Mouse (Mus musculus) midbrain, embryonic 16.5 days (tissue): ENCODE data around the gene Gm27021. TPM values are rescaled to one million over a fixed set of nuclear protein-coding genes. Genes with fewer than 3 reads are reported as not detected.

Experiments used
- ATAC-seq: fragments of 200-750 bp; cut with Nextera tagmentation; 2 replicates; pipeline ENCODE4 v1.8.0; 2017; ENCODE audit warnings: moderate TSS enrichment
- H3K27ac ChIP-seq: fragments of 300-500 bp; sonication (generic); 2 replicates; pipeline ENCODE4 v1.5.1; 2014; ENCODE audit warnings: mild to moderate bottlenecking, low read length, mixed read lengths
- H3K27me3 ChIP-seq: fragments of 300-500 bp; sonication (generic); 2 replicates; pipeline ENCODE4 v1.6.1; 2014; ENCODE audit warnings: low read depth, low read length, mixed read lengths; ENCODE audit not compliant: control insufficient read depth, insufficient read depth
- H3K36me3 ChIP-seq: fragments of 300-500 bp; sonication (generic); 2 replicates; pipeline ENCODE4 v1.6.1; 2014; ENCODE audit warnings: mild to moderate bottlenecking, low read length, moderate library complexity, mixed read lengths; ENCODE audit not compliant: control insufficient read depth, insufficient read depth
- H3K4me1 ChIP-seq: fragments of 300-500 bp; sonication (generic); 2 replicates; pipeline ENCODE4 v1.6.1; 2014; ENCODE audit warnings: mild to moderate bottlenecking, low read length, mixed read lengths; ENCODE audit not compliant: control insufficient read depth, insufficient read depth
- H3K4me2 ChIP-seq: fragments of 300-500 bp; sonication (generic); 2 replicates; pipeline ENCODE4 v1.6.1; 2014; ENCODE audit warnings: mild to moderate bottlenecking, low read length, mixed read lengths
- H3K4me3 ChIP-seq: fragments of 300-500 bp; sonication (generic); 2 replicates; pipeline ENCODE4 v1.5.1; 2014; ENCODE audit warnings: low read depth, mild to moderate bottlenecking, low read length, moderate library complexity, mixed read lengths
- H3K9ac ChIP-seq: fragments of 300-500 bp; sonication (generic); 2 replicates; pipeline ENCODE4 v1.6.1; 2014; ENCODE audit warnings: low read depth, low read length, mixed read lengths
- H3K9me3 ChIP-seq: fragments of 300-500 bp; sonication (generic); replicated peaks from 2 replicates; pipeline ENCODE4 v1.6.1; 2014; ENCODE audit warnings: mild to moderate bottlenecking, low read length, mixed read lengths; ENCODE audit not compliant: control insufficient read depth, poor library complexity, severe bottlenecking
- WGBS: fragments of 180-500 bp; shearing (Covaris S2); extraction: QIAGEN DNeasy Blood & Tissue Kit; methylation state at CpG from one replicate; pipeline ENCODE4 v1.1.7; 2014; 5-methylcytosine and 5-hydroxymethylcytosine counted together
- polyA plus RNA-seq: library from polyadenylated mRNA; unstranded; fragments of >200 nt; fragmentation: Nextera tagmentation; extraction: Ambion mirVana; gene quantifications from 2 replicates; pipeline ENCODE4 v1.2.1, GENCODE M21; 2015

Gm27021 gene
- polyA plus RNA-seq, 1 experiment from 2014 or later = 5.6 TPM

DNA sequence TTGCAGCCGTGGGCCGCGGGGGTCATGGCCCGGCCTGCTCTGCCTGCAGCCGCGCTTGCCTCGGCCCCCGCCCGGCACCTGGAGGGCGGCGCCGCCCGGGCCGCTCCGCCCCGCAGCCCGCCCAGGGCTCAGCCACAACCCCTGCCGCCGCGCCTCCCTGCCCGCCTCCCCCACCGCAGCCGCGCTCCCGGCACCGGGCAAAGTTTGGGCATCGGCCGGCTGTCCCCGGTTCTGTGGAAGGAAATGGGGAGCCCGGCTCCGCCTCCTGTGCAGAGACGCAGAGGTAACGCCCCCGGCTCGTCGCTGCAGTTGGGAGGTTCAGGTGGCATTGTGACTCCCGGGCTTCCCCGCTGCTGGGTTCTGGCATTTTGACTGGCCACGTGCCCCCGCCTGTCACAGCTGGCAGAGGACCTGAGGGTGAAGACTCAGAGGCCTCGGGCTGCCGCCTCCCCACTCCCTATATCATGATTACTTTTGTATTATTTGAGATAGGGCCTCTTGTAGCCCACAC lies 33.5 kb downstream of the Gm27021 start:
- Histone ChIP-seq H3K27ac (0 out of 2 replicates have a peak overlapping the region, but pooled peaks have one; percentile 18), H3K36me3 (no peaks in the 10 kb centered on the region), H3K4me3 (peak overlapping the region; percentile 77), H3K4me2 (peak overlapping the region; percentile 95), H3K9ac (peak overlapping the region; percentile 84), H3K27me3 (no peaks in the 10 kb centered on the region; the same call in 1 of the 2 replicates), H3K4me1 (peaks cover 12% of the 10 kb centered on the region; the same call in 1 of the 2 replicates), H3K9me3 (no peaks in the 10 kb centered on the region)
- WGBS = under 1% methylated on average over 24 of the region's 42 CpGs
- peak; percentile 44; the same call in 1 of the 2 replicates for ATAC-seq

DNA sequence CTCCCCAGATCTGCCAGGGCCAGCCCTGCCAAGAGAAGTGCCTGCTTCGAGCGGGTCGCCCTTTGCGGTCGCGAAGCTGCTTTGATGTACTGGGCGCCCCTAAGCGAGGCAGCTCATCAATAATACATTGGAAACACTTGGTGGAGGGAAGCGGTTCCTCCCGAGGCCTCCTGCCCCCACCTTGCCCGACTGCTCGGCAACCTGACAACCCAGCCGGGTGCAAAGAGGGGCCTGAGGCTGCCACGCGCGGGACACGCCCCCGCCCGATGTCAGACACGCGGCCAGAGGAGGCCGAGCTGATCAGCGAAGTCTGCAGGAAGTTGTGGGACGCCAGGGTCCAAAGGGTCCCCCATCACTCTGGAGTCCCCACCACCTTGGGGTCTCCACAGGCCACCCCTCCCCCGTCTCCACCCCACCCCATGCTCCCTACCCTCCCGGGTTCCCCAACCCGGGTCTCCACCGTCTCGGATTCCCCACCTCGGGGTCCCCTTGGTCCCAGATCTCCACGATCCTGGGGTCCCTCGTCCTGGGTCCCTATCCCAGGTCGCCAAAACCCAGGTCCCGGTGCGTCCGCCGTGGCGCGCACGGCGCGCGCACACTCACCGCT lies 34.1 kb downstream of the Gm27021 start:
- ATAC-seq = peak; percentile 44
- no peaks in the 10 kb centered on the region for H3K36me3 ChIP-seq

GRCm38 (mm10) chr8:120632969-120633664 lies 34.8 kb downstream of the Gm27021 start:
- Histone ChIP-seq H3K27ac (no peak overlapping the region), H3K4me2 (peak overlapping the region; percentile 95), H3K36me3 (no peaks in the 10 kb centered on the region), H3K9me3 (no peaks in the 10 kb centered on the region), H3K4me3 (peak overlapping the region; percentile 77), H3K27me3 (no peaks in the 10 kb centered on the region; the same call in 1 of the 2 replicates), H3K4me1 (peaks cover 12% of the 10 kb centered on the region; the same call in 1 of the 2 replicates), H3K9ac (peak overlapping the region; percentile 84)
- WGBS = 20% methylated on average over 17 of the region's 17 CpGs
- ATAC-seq = peak; percentile 6; the same call in 1 of the 2 replicates

More for the DNA sequence above, 34.1 kb downstream of the Gm27021 start:
- Histone ChIP-seq H3K4me3 (peak overlapping the region; percentile 77), H3K4me2 (peak overlapping the region; percentile 95), H3K4me1 (peaks cover 12% of the 10 kb centered on the region; the same call in 1 of the 2 replicates), H3K9me3 (no peaks in the 10 kb centered on the region), H3K27me3 (no peaks in the 10 kb centered on the region; the same call in 1 of the 2 replicates), H3K9ac (peak overlapping the region; percentile 84), H3K27ac (0 out of 2 replicates have a peak overlapping the region, but pooled peaks have one; percentile 18)
- under 1% methylated on average over 42 of the region's 44 CpGs for WGBS

DNA sequence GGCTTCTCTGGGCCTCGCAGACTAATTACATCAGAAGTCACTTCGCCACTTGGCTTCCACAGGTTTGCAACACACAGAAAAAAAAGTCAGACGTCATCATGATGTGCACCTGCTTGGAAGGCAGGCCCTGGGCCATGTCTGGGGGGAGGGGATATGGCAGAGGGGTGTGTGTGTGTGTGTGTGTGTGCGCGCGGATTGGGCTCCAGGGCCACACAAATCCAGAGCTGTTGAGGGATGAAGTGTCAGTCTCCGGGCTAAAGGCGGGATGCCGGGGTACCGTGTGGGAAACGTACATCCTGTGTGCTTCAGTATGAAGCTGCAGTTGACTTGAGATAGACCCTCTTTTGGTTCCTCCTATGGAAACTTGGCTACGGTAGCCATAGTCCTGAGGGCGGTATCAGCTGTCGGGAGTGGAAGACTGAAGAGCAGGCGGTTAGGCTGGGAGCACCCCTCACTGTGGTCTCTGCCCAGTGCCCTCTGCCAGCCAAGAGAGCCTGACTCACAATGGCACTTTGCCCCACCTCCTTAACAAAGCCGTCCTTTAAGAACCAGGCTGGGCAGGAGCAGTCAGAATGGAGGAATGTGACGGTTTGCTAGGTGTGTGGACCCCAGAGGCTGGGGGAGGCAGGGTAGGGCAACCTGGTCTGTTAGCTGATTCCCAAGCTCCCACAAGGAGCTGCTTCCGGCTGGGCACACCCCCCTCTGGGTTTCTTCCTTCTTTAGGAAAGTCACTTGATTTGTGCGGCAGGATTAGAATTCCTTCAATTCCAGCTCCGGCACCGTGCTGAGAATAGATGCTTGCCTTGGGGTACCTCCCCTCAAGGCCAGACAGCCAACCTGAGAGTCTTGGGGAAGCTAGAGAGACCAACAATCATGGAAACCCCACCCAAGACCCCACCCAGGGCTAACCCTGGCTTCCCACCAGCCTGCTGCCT lies 36.2 kb downstream of the Gm27021 start:
- H3K4me3 ChIP-seq = no peak overlapping the region
- no peaks in the 10 kb centered on the region; the same call in 1 of the 2 replicates for H3K27me3 ChIP-seq
- ATAC-seq = no peak
- no peak overlapping the region for H3K4me2 ChIP-seq
- peaks cover 12% of the 10 kb centered on the region; the same call in 1 of the 2 replicates for H3K4me1 ChIP-seq
- H3K27ac ChIP-seq = no peak overlapping the region
- no peaks in the 10 kb centered on the region for H3K9me3 ChIP-seq
- no peaks in the 10 kb centered on the region for H3K36me3 ChIP-seq
- no peak overlapping the region for H3K9ac ChIP-seq
- 74% methylated on average over 21 of the region's 21 CpGs for WGBS

DNA sequence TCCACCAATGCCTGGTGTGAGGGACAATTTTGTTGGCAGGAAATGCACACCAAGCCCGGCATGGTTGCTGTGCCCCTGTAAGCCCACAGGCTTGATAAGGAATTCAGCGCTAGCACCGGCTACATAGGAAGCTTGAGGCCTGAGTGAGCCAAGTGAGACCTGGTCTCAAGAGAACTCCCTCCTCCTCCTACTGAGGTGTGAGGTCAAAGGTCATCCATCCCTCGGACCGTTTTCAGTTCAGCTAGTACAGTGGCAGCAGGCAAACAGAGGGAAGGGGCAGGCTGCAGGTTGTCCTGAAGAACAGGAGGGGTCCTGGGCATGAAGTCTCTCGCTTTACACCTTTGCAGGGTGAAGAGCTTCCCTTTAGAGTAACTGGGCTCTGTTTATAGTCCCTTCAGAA lies 37.0 kb downstream of the Gm27021 start:
- Histone ChIP-seq H3K9ac (no peak overlapping the region), H3K27me3 (no peaks in the 10 kb centered on the region; the same call in 1 of the 2 replicates), H3K9me3 (no peaks in the 10 kb centered on the region), H3K4me3 (no peak overlapping the region), H3K4me1 (peaks cover 12% of the 10 kb centered on the region; the same call in 1 of the 2 replicates), H3K36me3 (no peaks in the 10 kb centered on the region), H3K4me2 (no peak overlapping the region), H3K27ac (no peak overlapping the region)
- ATAC-seq = no peak
- 60% methylated on average over 6 of the region's 6 CpGs for WGBS

GRCm38 (mm10) chr8:120630031-120630430 lies 37.8 kb downstream of the Gm27021 start:
- no peak for ATAC-seq
- no peaks in the 10 kb centered on the region for H3K36me3 ChIP-seq
- 41% methylated on average over 5 of the region's 5 CpGs for WGBS

GRCm38 (mm10) chr8:120627298-120627697 lies 40.6 kb downstream of the Gm27021 start:
- no peak overlapping the region for H3K4me2 ChIP-seq
- no peaks in the 10 kb centered on the region for H3K36me3 ChIP-seq
- H3K27me3 ChIP-seq = no peaks in the 10 kb centered on the region
- no peak overlapping the region for H3K9ac ChIP-seq
- no peaks in the 10 kb centered on the region for H3K4me1 ChIP-seq
- no peak for ATAC-seq
- WGBS = 78% methylated on average over 5 of the region's 5 CpGs
- H3K4me3 ChIP-seq = no peak overlapping the region
- no peaks in the 10 kb centered on the region for H3K9me3 ChIP-seq
- no peak overlapping the region for H3K27ac ChIP-seq

More at GRCm38 (mm10) chr8:120630031-120630430, 37.8 kb downstream of the Gm27021 start:
- Histone ChIP-seq H3K4me2 (no peak overlapping the region), H3K27me3 (no peaks in the 10 kb centered on the region; the same call in 1 of the 2 replicates), H3K9me3 (no peaks in the 10 kb centered on the region), H3K4me3 (no peak overlapping the region), H3K4me1 (peaks cover 12% of the 10 kb centered on the region; the same call in 1 of the 2 replicates), H3K27ac (no peak overlapping the region), H3K9ac (no peak overlapping the region)

DNA sequence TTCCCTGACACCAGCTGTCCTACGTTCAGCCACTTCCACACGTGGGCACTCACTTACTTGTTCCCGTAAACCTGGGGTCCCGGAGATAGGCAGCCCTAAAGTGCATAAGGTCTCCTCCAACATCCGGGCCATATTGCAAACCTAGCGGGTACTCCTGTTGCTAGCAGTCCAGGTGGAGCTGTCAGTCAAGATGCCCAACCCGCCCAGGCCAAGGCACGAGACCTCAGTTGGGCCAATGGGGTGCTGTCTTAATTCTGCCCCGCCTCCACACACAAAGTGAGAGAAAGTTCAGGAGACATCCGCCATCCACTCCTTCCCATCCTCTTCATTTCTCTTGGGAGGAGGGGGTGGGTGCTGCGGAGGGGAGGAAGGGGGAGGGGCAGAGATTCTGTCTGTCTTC lies 41.4 kb downstream of the Gm27021 start:
- H3K27ac ChIP-seq = no peak overlapping the region
- H3K4me1 ChIP-seq = peaks cover 2% of the 10 kb centered on the region; the same call in 1 of the 2 replicates
- no peak overlapping the region for H3K4me2 ChIP-seq
- 69% methylated on average over 11 of the region's 11 CpGs for WGBS
- no peak for ATAC-seq
- no peak overlapping the region for H3K9ac ChIP-seq
- no peaks in the 10 kb centered on the region for H3K9me3 ChIP-seq
- H3K36me3 ChIP-seq = no peaks in the 10 kb centered on the region
- no peak overlapping the region for H3K4me3 ChIP-seq
- no peaks in the 10 kb centered on the region for H3K27me3 ChIP-seq
